Mouse (Mus musculus) liver, postnatal 0 days (tissue): ENCODE results near the gene 4921507P07Rik.

Source experiments
- CTCF ChIP-seq: sonication (generic); IDR thresholded peaks from 2 replicates; pipeline ENCODE4 v1.5.1; 2016; ENCODE audit warnings: antibody characterized with exemption, low read depth
- EP300 ChIP-seq: IDR thresholded peaks from 2 replicates; pipeline ENCODE4 v1.6.1; 2016; ENCODE audit warnings: antibody characterized with exemption, low read depth, mild to moderate bottlenecking

GRCm38 (mm10) chr6:50640377-50640776 is 43.9 kb upstream of the 4921507P07Rik start:
- no peak for TF ChIP-seq CTCF
- no peak for TF ChIP-seq EP300
